Mouse (Mus musculus) stomach, embryonic 16.5 days (tissue): Measurements from ENCODE around the gene Chn2. TPM values are rescaled to one million over a fixed set of nuclear protein-coding genes. Genes with fewer than 3 reads are reported as not detected.

Experiments
- ATAC-seq: fragments of 200-750 bp; cut with Nextera tagmentation; 2 replicates; pipeline ENCODE4 v1.8.0; 2017; ENCODE audit warnings: moderate number of reproducible peaks, moderate TSS enrichment; ENCODE audit not compliant: insufficient read depth, low FRiP score
- H3K27ac ChIP-seq: fragments of 300-500 bp; sonication (generic); 2 replicates; pipeline ENCODE4 v1.5.1; 2014; ENCODE audit warnings: low read length
- H3K27me3 ChIP-seq: fragments of 300-500 bp; sonication (generic); 2 replicates; pipeline ENCODE4 v1.6.1; 2014; ENCODE audit warnings: low read length, control low read depth, mixed read lengths; ENCODE audit not compliant: control insufficient read depth, insufficient read depth
- H3K36me3 ChIP-seq: fragments of 300-500 bp; sonication (generic); 2 replicates; pipeline ENCODE4 v1.6.1; 2014; ENCODE audit warnings: low read length; ENCODE audit not compliant: control insufficient read depth, insufficient read depth
- H3K4me1 ChIP-seq: fragments of 300-500 bp; sonication (generic); 2 replicates; pipeline ENCODE4 v1.6.1; 2014; ENCODE audit warnings: low read length, control low read depth, mixed read lengths; ENCODE audit not compliant: control insufficient read depth, insufficient read depth
- H3K4me2 ChIP-seq: fragments of 300-500 bp; sonication (generic); 2 replicates; pipeline ENCODE4 v1.6.1; 2014; ENCODE audit warnings: low read depth, low read length, mixed read lengths
- H3K4me3 ChIP-seq: fragments of 300-500 bp; sonication (generic); replicated peaks from 2 replicates; pipeline ENCODE4 v1.5.1; 2014; ENCODE audit warnings: mild to moderate bottlenecking, low read length
- H3K9ac ChIP-seq: fragments of 300-500 bp; sonication (generic); 2 replicates; pipeline ENCODE4 v1.6.1; 2014; ENCODE audit warnings: low read length
- H3K9me3 ChIP-seq: fragments of 300-500 bp; sonication (generic); replicated peaks from 2 replicates; pipeline ENCODE4 v1.6.1; 2016; ENCODE audit warnings: low read length, control low read depth; ENCODE audit not compliant: control insufficient read depth
- WGBS: fragments of 180-500 bp; shearing (Covaris S2); extraction: QIAGEN DNeasy Blood & Tissue Kit; methylation state at CpG from one replicate; pipeline ENCODE4 v1.1.7; 2014; 5-methylcytosine and 5-hydroxymethylcytosine counted together
- polyA plus RNA-seq: library from polyadenylated mRNA; unstranded; fragments of >200 nt; fragmentation: Nextera tagmentation; extraction: Ambion mirVana; gene quantifications from 2 replicates; pipeline ENCODE4 v1.2.1, GENCODE M21; 2015

Gene Chn2
- polyA plus RNA-seq, 1 experiment from 2014 or later: 16.2 TPM

- ATAC-seq: no peak; the same call in 1 of the 2 replicates
- Histone ChIP-seq H3K4me2 (peak overlapping the region; percentile 25; the same call in 1 of the 2 replicates), H3K4me3 (no peak overlapping the region), H3K27me3 (no peaks in the 10 kb centered on the region), H3K36me3 (no peaks in the 10 kb centered on the region), H3K27ac (peak overlapping the region; percentile 58; the same call in 1 of the 2 replicates), H3K9me3 (no peaks in the 10 kb centered on the region), H3K4me1 (peaks cover 26% of the 10 kb centered on the region), H3K9ac (peak overlapping the region; percentile 31; the same call in 1 of the 2 replicates)
- 5% methylated on average over 3 of the region's 3 CpGs for WGBS
Measured at GRCm38 (mm10) chr6:54158317-54158716, 119.0 kb downstream of the Chn2 start.

GRCm38 (mm10) chr6:54160677-54161076 lies 121.3 kb downstream of the Chn2 start:
- H3K4me2 ChIP-seq: no peak overlapping the region
- H3K4me1 ChIP-seq: peaks cover 26% of the 10 kb centered on the region
- no peaks in the 10 kb centered on the region for H3K27me3 ChIP-seq
- no peak for ATAC-seq
- H3K9me3 ChIP-seq: no peaks in the 10 kb centered on the region
- no peaks in the 10 kb centered on the region for H3K36me3 ChIP-seq
- no peak overlapping the region for H3K27ac ChIP-seq
- H3K9ac ChIP-seq: no peak overlapping the region
- H3K4me3 ChIP-seq: no peak overlapping the region
- whole genome bisulfite sequencing: 83% methylated on average over 3 of the region's 3 CpGs

- H3K27ac ChIP-seq: no peak overlapping the region
- H3K27me3 ChIP-seq: no peaks in the 10 kb centered on the region
- no peak for ATAC-seq
- no peak overlapping the region for H3K9ac ChIP-seq
- peaks cover 26% of the 10 kb centered on the region for H3K4me1 ChIP-seq
- H3K36me3 ChIP-seq: no peaks in the 10 kb centered on the region
- H3K9me3 ChIP-seq: no peaks in the 10 kb centered on the region
- H3K4me3 ChIP-seq: no peak overlapping the region
- no peak overlapping the region for H3K4me2 ChIP-seq
- 87% methylated on average over 3 of the region's 3 CpGs for WGBS
Measured at GRCm38 (mm10) chr6:54161246-54161645, 121.9 kb downstream of the Chn2 start.

GRCm38 (mm10) chr6:54162321-54162720 lies 123.0 kb downstream of the Chn2 start:
- H3K4me2 ChIP-seq: 0 out of 2 replicates have a peak overlapping the region, but pooled peaks have one; percentile 1
- H3K9me3 ChIP-seq: no peaks in the 10 kb centered on the region
- no peak overlapping the region for H3K4me3 ChIP-seq
- peak; percentile 19; the same call in 1 of the 2 replicates for ATAC-seq
- H3K4me1 ChIP-seq: peaks cover 26% of the 10 kb centered on the region
- no peaks in the 10 kb centered on the region for H3K36me3 ChIP-seq
- peak overlapping the region; percentile 72 for H3K27ac ChIP-seq
- H3K9ac ChIP-seq: no peak overlapping the region
- 37% methylated on average over 5 of the region's 5 CpGs for WGBS
- no peaks in the 10 kb centered on the region for H3K27me3 ChIP-seq

- 0 out of 2 replicates have a peak overlapping the region, but pooled peaks have one; percentile 1 for H3K4me2 ChIP-seq
- 50% methylated on average over 9 of the region's 9 CpGs for WGBS
- no peaks in the 10 kb centered on the region for H3K36me3 ChIP-seq
- H3K4me1 ChIP-seq: peaks cover 24% of the 10 kb centered on the region
- peak overlapping the region; percentile 72 for H3K27ac ChIP-seq
- peak; percentile 39; the same call in 1 of the 2 replicates for ATAC-seq
- H3K4me3 ChIP-seq: no peak overlapping the region
- H3K27me3 ChIP-seq: no peaks in the 10 kb centered on the region
- no peaks in the 10 kb centered on the region for H3K9me3 ChIP-seq
- H3K9ac ChIP-seq: peak overlapping the region; percentile 26; the same call in 1 of the 2 replicates
Measured at GRCm38 (mm10) chr6:54162786-54163185, 123.4 kb downstream of the Chn2 start.

GRCm38 (mm10) chr6:54163702-54164101 lies 124.3 kb downstream of the Chn2 start:
- Histone ChIP-seq H3K9ac (no peak overlapping the region), H3K36me3 (no peaks in the 10 kb centered on the region), H3K27me3 (no peaks in the 10 kb centered on the region), H3K27ac (no peak overlapping the region), H3K4me1 (peaks cover 15% of the 10 kb centered on the region), H3K4me2 (no peak overlapping the region), H3K4me3 (no peak overlapping the region), H3K9me3 (no peaks in the 10 kb centered on the region)
- no peak for ATAC-seq

GRCm38 (mm10) chr6:54164777-54165176 lies 125.4 kb downstream of the Chn2 start:
- 55% methylated on average over 4 of the region's 4 CpGs for WGBS
- Histone ChIP-seq H3K4me3 (no peak overlapping the region), H3K27me3 (no peaks in the 10 kb centered on the region), H3K4me1 (peaks cover 14% of the 10 kb centered on the region), H3K9ac (no peak overlapping the region), H3K9me3 (no peaks in the 10 kb centered on the region), H3K36me3 (no peaks in the 10 kb centered on the region), H3K27ac (no peak overlapping the region), H3K4me2 (no peak overlapping the region)
- peak; percentile 63; the same call in 1 of the 2 replicates for ATAC-seq

GRCm38 (mm10) chr6:54165246-54165645 lies 125.9 kb downstream of the Chn2 start:
- H3K27me3 ChIP-seq: no peaks in the 10 kb centered on the region
- 89% methylated on average over 7 of the region's 7 CpGs for WGBS
- no peak overlapping the region for H3K4me3 ChIP-seq

GRCm38 (mm10) chr6:54165863-54166262 lies 126.5 kb downstream of the Chn2 start:
- 88% methylated on average over 4 of the region's 4 CpGs for WGBS
- no peaks in the 10 kb centered on the region for H3K27me3 ChIP-seq

More at GRCm38 (mm10) chr6:54165246-54165645, 125.9 kb downstream of the Chn2 start:
- peaks cover 14% of the 10 kb centered on the region for H3K4me1 ChIP-seq
- H3K36me3 ChIP-seq: no peaks in the 10 kb centered on the region
- no peaks in the 10 kb centered on the region for H3K9me3 ChIP-seq
- no peak overlapping the region for H3K27ac ChIP-seq
- no peak overlapping the region for H3K4me2 ChIP-seq
- no peak for ATAC-seq
- no peak overlapping the region for H3K9ac ChIP-seq

More at GRCm38 (mm10) chr6:54165863-54166262, 126.5 kb downstream of the Chn2 start:
- Histone ChIP-seq H3K4me1 (peaks cover 14% of the 10 kb centered on the region), H3K27ac (no peak overlapping the region), H3K9ac (no peak overlapping the region), H3K4me2 (no peak overlapping the region), H3K36me3 (no peaks in the 10 kb centered on the region), H3K9me3 (no peaks in the 10 kb centered on the region), H3K4me3 (no peak overlapping the region)
- ATAC-seq: no peak
